ENCODE assay signal across 15 mouse cellular contexts in the genomic region with DNA sequence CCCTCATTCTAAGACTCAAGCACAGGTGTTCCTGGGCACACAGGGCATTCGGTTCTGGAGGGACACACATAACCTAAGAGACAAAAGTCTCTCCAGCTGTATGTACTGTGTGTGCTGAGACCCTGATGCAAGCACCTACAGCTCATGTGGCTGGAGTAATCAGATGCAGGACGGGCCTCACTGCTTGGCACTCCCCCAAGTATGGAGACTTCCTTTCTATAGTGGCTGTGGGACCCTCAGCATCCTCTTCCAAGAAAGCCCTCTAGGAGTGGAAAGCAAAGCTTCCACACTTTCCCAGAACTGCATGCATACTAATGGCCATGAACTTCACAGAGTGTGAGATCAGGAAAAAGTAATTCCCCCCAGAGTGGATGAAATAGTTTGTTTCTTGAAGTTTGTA.
DNase-seq lines count a peak whose midpoint lies in the region; ATAC-seq and TF ChIP-seq lines count a peak whose summit lies in the region.
"Had no signal": no experiment of that assay in that cellular context is flagged by ENCODE, and none has a peak within 500 bp of the region (broad histone marks: within the 10 kb centered on the region; RNA-seq: fewer than 3 reads in every experiment).

No protein-coding gene starts in this region.

- 0 out of 2 replicates have a peak, but pooled peaks have one; percentile 3 for ATAC-seq in embryonic facial prominence, embryonic 15.5 days (ENCODE audit: insufficient number of reproducible peaks, low FRiP score, low TSS enrichment, low read depth)
- ATAC-seq in forebrain, embryonic 15.5 days (replicated peaks), result no peak
- no peak for ATAC-seq in hindbrain, embryonic 16.5 days
- ATAC-seq in midbrain, postnatal 0 days (ENCODE audit: low FRiP score), result no peak
- ATAC-seq: intestine, embryonic 15.5 days had no signal

- peaks cover 29% of the 10 kb centered on the region for H3K4me1 ChIP-seq in embryonic facial prominence, embryonic 15.5 days
- peaks cover 67% of the 10 kb centered on the region for H3K4me1 ChIP-seq in forebrain, embryonic 15.5 days
- H3K4me1 ChIP-seq in hindbrain, embryonic 16.5 days (ENCODE audit: control insufficient read depth, insufficient read depth, low read depth, low read length), result peaks cover 53% of the 10 kb centered on the region
- peaks cover 25% of the 10 kb centered on the region for H3K4me1 ChIP-seq in midbrain, postnatal 0 days (ENCODE audit: insufficient read depth, low read length)

- WGBS in embryonic facial prominence, embryonic 15.5 days, result 38% methylated on average over 2 of the region's 2 CpGs
- 14% methylated on average over 2 of the region's 2 CpGs for WGBS in forebrain, embryonic 15.5 days
- 30% methylated on average over 2 of the region's 2 CpGs for WGBS in hindbrain, embryonic 16.5 days
- WGBS in midbrain, postnatal 0 days, result 28% methylated on average over 2 of the region's 2 CpGs

- no peaks in the 10 kb centered on the region for H3K27me3 ChIP-seq in embryonic facial prominence, embryonic 15.5 days
- no peaks in the 10 kb centered on the region for H3K27me3 ChIP-seq in forebrain, embryonic 15.5 days
- no peaks in the 10 kb centered on the region for H3K27me3 ChIP-seq in hindbrain, embryonic 16.5 days (replicated peaks; ENCODE audit: control insufficient read depth, insufficient read depth, low read length)
- H3K27me3 ChIP-seq in midbrain, postnatal 0 days (ENCODE audit: insufficient read depth, low read length), result no peaks in the 10 kb centered on the region
- H3K27me3 ChIP-seq: intestine, embryonic 15.5 days; lung, embryonic 15.5 days had no signal

- H3K4me2 ChIP-seq in embryonic facial prominence, embryonic 15.5 days (replicated peaks), result no peak overlapping the region
- peak overlapping the region; percentile 43 for H3K4me2 ChIP-seq in forebrain, embryonic 15.5 days (replicated peaks)
- peak overlapping the region; percentile 50 for H3K4me2 ChIP-seq in hindbrain, embryonic 16.5 days (ENCODE audit: low read length)
- peak overlapping the region; percentile 36 for H3K4me2 ChIP-seq in midbrain, postnatal 0 days (ENCODE audit: low read depth, low read length, poor library complexity, severe bottlenecking)
- H3K4me2 ChIP-seq: intestine, embryonic 15.5 days; lung, embryonic 15.5 days had no signal

- no peak for TF ChIP-seq CTCF in midbrain, postnatal 0 days (IDR thresholded peaks at IDR 0.05)

- H3K36me3 ChIP-seq in embryonic facial prominence, embryonic 15.5 days, result no peaks in the 10 kb centered on the region
- no peaks in the 10 kb centered on the region for H3K36me3 ChIP-seq in forebrain, embryonic 15.5 days
- no peaks in the 10 kb centered on the region for H3K36me3 ChIP-seq in hindbrain, embryonic 16.5 days (ENCODE audit: control insufficient read depth, insufficient read depth, low read length)
- H3K36me3 ChIP-seq in midbrain, postnatal 0 days (ENCODE audit: insufficient read depth, low read length), result no peaks in the 10 kb centered on the region
- H3K36me3 ChIP-seq: G1E; intestine, embryonic 15.5 days; lung, embryonic 15.5 days had no signal

- no peak for DNase-seq in midbrain, postnatal 0 days (ENCODE audit: low spot score)
- no peak for DNase-seq in thymus, postnatal 10 days (ENCODE audit: low spot score in 2 of 2)
- no peak for DNase-seq in thymus, postnatal 14 days
- DNase-seq in right cerebral cortex, postnatal 4 days, result no peak
- no peak for DNase-seq in adrenal gland, postnatal 4 days (ENCODE audit: low spot score in 2 of 2)
- DNase-seq: adrenal gland, postnatal 10 days; cerebellum, postnatal 25 days; gastrocnemius, postnatal 14 days had no signal

- H3K4me3 ChIP-seq in embryonic facial prominence, embryonic 15.5 days (replicated peaks), result no peak overlapping the region
- H3K4me3 ChIP-seq in forebrain, embryonic 15.5 days, result peak overlapping the region; percentile 29; the same call in 1 of the 2 replicates
- peak overlapping the region; percentile 7; the same call in 1 of the 2 replicates for H3K4me3 ChIP-seq in hindbrain, embryonic 16.5 days (ENCODE audit: low read length)
- H3K4me3 ChIP-seq in midbrain, postnatal 0 days (ENCODE audit: low read depth, low read length), result no peak overlapping the region
- H3K4me3 ChIP-seq: intestine, embryonic 15.5 days; lung, embryonic 15.5 days; myocyte had no signal

- no peaks in the 10 kb centered on the region for H3K9me3 ChIP-seq in embryonic facial prominence, embryonic 15.5 days (replicated peaks)
- no peaks in the 10 kb centered on the region for H3K9me3 ChIP-seq in forebrain, embryonic 15.5 days
- H3K9me3 ChIP-seq in hindbrain, embryonic 16.5 days (ENCODE audit: control insufficient read depth, low read length), result no peaks in the 10 kb centered on the region
- no peaks in the 10 kb centered on the region for H3K9me3 ChIP-seq in midbrain, postnatal 0 days (ENCODE audit: low read length)
- H3K9me3 ChIP-seq: G1E; intestine, embryonic 15.5 days; lung, embryonic 15.5 days had no signal

- H3K9ac ChIP-seq in embryonic facial prominence, embryonic 15.5 days, result no peak overlapping the region
- H3K9ac ChIP-seq in forebrain, embryonic 15.5 days (replicated peaks), result peak overlapping the region; percentile 20; the same call in 1 of the 2 replicates
- H3K9ac ChIP-seq in hindbrain, embryonic 16.5 days (ENCODE audit: low read depth, low read length), result no peak overlapping the region
- H3K9ac ChIP-seq in midbrain, postnatal 0 days (replicated peaks; ENCODE audit: low read length, poor library complexity, severe bottlenecking), result 0 out of 2 replicates have a peak overlapping the region, but pooled peaks have one; percentile 24
- H3K9ac ChIP-seq: intestine, embryonic 15.5 days; lung, embryonic 15.5 days had no signal

- H3K27ac ChIP-seq in embryonic facial prominence, embryonic 15.5 days (replicated peaks), result no peak overlapping the region
- H3K27ac ChIP-seq in forebrain, embryonic 15.5 days (replicated peaks), result peak overlapping the region; percentile 91
- peak overlapping the region; percentile 92 for H3K27ac ChIP-seq in hindbrain, embryonic 16.5 days (ENCODE audit: low read depth, low read length)
- H3K27ac ChIP-seq in midbrain, postnatal 0 days (ENCODE audit: low read depth, low read length), result peak overlapping the region; percentile 38
- H3K27ac ChIP-seq: intestine, embryonic 15.5 days; lung, embryonic 15.5 days had no signal

Comparison
In these comparisons a context has a peak if more than half of its experiments do, and no peak if none do; other contexts are left out.
1. H3K4me3 ChIP-seq: peak in forebrain, embryonic 15.5 days (single experiment) and hindbrain, embryonic 16.5 days (single experiment); none in embryonic facial prominence, embryonic 15.5 days (single experiment) and midbrain, postnatal 0 days (single experiment).
2. H3K9ac ChIP-seq: peak in forebrain, embryonic 15.5 days (single experiment) and midbrain, postnatal 0 days (single experiment); none in embryonic facial prominence, embryonic 15.5 days (single experiment) and hindbrain, embryonic 16.5 days (single experiment).